Mouse (Mus musculus) E14TG2a.4 (cell line): Measurements from ENCODE around the gene Cfap97d1.

Experiments
- CTCF ChIP-seq: conservative IDR thresholded peaks from 2 replicates; pipeline ENCODE4 v1.5.1; 2014; ENCODE audit warnings: low read length
- NANOG ChIP-seq: IDR thresholded peaks from 2 replicates; pipeline ENCODE4 v1.6.1; 2014; ENCODE audit warnings: borderline replicate concordance, low read length, mixed read lengths
- POU5F1 ChIP-seq: IDR thresholded peaks from 2 replicates; pipeline ENCODE4 v1.6.1; 2014; ENCODE audit warnings: low read length, borderline replicate concordance

DNA sequence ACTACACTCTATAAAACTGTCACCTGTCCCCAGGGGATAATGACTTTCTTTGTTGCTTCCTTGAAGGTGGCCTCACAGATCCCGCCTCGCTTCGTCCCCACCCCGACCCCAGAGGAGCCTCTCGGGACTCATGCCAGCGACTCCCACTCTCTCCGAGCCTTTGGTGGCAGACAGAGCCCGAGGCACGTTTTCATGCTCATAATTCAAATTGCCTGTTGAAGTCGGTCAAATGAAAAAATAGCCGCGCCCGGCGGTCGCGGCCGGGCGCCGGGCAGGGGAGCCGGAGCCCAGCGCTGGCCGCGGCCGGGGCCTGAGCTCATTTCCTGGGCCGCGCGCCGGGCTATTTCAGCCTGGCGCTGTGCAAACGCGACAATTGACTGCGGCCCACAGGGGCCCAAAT, 47.0 kb upstream of the Cfap97d1 start:
- TF ChIP-seq CTCF (no peak), POU5F1 (no peak), NANOG (no peak)
